Mouse (Mus musculus) testis, postnatal 14 days (tissue): ENCODE measurements at regions not wholly inside any gene's neighbourhood (a gene's known extent, or its start where the extent isn't known, plus 50 kb on each side); places are given as distances from the start of the nearest gene placed in this dataset.

ENCODE experiments used
- DNase-seq: peaks from one replicate; pipeline ENCODE4 v3.0.0; 2021; ENCODE audit warnings: low spot score

DNA sequence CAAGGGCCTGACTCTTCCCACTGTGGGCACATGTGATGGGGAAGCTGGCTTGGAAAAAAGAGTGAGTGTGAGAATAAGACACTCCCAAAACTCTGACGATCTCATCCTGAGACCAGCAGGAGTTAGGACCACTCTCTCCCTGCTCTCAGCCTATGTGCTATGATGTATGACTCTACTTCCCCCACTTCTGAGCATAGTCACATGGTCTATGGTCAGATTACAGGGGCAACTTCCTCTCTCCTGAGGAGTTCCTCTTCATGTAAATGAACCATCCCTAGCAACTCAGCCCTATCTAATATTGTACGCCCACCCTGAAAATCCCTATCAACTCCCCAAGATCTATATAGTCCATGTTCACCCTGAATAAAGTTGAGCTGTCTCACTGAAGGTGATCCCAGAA, 120.0 kb upstream of the Lmo4 start:
- DNase-seq: no peak

DNA sequence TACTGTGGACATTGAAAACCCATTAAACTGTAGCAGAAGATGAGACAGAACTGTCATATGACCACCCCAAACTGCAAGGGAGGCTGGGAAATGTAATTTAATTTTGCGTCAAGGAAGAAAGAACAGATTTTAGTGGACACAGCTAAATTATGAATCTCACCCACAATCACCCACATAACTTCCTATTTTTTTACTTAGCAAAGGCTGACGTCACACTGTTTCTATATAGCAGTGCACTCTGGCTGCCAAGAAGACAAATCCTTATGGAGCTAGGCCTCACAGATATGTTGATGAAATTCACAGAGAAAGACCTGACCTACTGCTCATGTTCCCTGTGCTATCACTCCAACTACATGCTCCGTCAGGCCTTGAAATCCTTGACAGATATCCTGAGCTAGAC, 118.5 kb upstream of the Lmo4 start:
- DNase-seq: no peak

DNA sequence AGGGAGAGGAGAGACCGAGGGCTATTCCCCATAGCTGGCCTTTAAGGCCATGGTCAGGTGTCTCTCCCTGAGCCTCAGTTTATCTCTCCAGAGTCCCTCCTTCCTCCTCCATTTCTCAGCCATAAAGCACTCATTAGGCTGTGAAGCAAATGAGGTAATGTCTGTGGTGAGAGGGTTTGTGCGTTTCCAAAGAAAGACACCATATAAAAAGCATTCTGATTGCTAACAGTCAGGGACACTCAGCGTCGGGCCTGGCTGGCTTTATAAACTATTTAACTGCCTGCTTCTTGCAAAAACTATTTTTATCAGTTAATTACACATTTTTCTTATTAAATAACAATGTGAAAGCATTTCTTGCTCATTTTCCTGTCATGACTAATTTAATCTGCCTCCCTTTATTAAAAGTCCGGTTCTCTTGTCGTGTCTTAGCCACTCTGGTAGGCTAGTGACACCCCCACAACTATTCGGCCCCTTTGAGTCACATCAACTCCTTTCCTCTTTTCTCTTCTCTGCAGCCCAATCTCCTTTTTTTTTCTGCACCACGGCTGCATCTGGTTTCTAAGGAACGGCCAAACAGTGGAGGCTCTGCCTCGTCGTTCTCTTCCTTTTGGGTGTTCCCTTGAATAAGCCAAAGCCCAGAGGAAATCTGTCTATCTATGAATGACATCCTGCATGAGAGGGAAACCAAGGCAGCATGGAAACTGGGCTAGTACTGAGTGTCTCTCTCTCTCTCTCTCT, 114.6 kb upstream of the Lmo4 start:
- no peak for DNase-seq

DNA sequence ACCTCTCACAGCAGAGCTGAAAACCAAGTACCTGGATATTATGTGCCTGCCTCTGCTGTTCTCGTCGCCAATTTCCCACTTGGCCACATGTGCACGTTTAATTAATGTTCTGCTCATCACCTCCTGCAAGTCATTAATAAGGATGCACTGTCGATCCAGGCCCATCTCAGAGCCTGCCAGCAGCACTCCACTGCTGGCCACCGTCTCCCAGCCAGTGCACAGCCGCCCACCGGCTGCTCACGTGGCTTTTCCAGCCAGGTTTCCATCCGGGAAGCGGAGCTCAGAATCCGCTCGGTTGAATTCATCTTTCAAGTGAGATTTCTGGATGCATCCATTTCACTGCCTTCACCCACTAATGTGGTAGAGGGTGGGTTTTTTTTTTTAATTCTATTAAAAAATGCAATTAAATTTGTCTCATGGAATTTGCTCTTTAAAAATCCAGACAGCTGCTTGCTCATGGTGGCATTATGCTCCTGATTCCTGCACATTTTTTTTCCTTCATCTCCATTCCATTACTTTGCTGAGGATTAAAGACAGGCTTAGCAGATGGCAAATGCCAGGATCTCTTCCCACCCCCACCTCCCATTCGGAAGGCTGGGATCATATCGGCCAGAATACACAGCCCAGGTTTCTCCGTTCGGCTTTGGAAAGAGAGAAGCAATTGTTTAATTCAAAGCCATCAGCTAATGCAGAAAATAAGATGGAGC, 113.9 kb upstream of the Lmo4 start:
- DNase-seq: no peak

DNA sequence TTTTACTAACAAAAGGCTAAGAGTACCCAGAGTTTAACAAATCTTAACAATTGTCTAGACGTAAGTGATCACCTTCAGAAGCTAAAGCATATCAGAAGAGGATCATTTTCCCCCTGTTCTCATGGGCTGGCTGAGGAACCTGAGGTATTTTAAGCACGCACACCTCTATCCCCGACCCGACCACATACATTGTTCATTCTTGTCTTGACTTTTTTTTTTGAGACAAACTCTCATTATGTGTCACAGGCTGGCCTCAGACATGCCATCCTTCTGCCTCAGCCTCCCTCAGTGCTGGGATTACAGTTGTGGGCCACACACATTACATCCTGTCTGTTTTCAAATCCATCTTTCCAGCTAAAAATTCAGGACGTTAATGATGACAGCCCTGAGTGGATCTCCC, 105.7 kb upstream of the Lmo4 start:
- DNase-seq: no peak

DNA sequence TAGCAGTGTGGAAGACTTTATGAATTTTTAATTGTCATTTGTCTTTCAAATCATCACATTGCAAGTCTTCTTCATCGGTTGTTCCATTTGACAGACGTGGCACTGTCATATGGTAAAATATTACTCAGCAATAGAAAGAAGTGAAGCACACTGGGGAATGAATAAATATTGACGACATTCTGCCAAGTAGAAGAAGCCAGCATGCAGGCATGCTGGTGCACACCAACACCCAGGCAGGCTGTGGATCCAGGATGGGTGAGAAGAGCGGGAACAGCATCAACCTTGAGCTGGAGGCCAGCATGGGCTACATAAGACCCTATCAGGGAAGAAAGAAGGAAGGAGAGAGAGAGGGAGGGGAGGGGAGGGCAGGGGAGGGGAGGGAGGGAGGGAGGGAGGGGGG, 103.6 kb upstream of the Lmo4 start:
- DNase-seq: no peak

DNA sequence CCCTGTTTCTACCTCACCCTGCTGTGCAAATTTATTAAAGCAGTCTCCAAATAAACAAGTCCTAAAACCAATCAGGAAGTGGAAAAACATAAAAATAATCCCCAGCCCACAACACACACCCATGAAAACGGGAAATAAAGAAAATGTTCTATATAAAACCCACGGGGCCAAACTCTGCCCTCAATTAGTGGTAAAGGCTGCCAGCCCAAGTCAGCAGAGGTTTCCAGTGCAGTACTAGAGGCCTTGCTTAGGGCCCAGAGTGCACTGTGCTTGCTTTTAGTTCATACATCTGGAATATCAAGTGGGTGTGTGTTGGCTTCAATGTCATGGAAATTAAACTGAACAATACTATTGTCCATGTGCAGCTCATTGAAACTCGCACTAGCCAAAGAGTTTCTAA, 102.5 kb upstream of the Lmo4 start:
- no peak for DNase-seq

DNA sequence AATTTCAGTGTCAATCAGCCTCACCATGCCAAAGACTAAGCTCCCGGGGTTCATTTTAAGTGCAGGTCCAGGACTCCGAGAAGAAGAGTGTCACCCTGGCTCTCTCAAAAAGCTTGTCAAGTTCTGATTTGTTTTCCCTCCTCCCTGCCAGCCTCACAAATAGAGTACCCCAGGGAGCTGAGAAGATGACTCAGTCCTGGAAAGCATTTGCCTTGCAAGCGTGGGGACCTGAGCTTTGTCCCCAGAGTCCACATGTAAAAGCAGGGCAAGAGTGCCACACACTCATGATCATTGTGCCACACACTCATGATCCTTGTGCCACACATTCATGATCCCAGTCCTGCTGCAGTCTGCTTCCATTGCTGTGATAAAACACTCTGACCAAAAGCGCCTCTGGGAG, 100.4 kb upstream of the Lmo4 start:
- no peak for DNase-seq

- DNase-seq: no peak
These were observed 99.9 kb upstream of the Lmo4 start for GRCm38 (mm10) chr3:144304924-144305323.

DNA sequence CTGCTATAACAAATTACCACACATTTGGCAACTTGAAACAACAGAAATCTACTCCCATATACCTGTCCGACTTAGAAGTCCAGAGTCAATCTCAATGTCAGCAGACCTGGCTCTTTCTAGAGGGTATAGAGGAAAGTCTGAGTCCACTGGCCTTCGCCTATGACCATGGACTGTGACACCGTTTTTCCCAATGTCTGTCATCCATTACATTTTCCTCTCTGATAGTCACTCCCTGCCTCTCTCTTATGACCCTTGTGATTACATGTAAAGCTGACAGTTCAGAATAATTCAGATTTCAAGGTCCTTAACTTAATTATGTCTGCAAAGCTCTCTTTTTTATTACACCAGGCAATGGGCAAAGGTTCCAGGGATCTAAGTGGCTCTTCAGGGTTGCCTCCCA, 97.6 kb upstream of the Lmo4 start:
- no peak for DNase-seq

- DNase-seq: no peak
These were observed 96.0 kb upstream of the Lmo4 start for GRCm38 (mm10) chr3:144301068-144301467.

- DNase-seq: no peak
These were observed 94.2 kb upstream of the Lmo4 start for GRCm38 (mm10) chr3:144299239-144299638.

- DNase-seq: no peak
These were observed 84.5 kb upstream of the Lmo4 start for GRCm38 (mm10) chr3:144289489-144289888.

DNA sequence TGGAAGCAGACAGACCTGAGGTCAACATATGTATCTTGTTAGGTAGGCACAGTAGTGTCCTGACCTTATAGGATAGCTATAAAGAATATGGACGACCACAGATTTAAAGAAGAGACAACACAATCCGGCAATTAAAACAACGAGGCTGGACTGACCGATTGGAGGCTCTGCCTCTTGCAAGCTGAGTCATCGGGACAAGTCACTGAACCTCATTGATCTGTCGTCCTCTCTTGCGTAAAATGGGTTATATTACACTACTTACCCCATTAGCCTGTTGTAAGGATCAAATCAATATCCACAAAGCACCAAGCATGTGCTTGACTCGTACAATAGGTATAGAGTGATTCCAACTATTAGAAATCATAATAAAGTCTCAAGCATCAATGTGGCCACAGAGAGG, 81.1 kb upstream of the Lmo4 start:
- no peak for DNase-seq

DNA sequence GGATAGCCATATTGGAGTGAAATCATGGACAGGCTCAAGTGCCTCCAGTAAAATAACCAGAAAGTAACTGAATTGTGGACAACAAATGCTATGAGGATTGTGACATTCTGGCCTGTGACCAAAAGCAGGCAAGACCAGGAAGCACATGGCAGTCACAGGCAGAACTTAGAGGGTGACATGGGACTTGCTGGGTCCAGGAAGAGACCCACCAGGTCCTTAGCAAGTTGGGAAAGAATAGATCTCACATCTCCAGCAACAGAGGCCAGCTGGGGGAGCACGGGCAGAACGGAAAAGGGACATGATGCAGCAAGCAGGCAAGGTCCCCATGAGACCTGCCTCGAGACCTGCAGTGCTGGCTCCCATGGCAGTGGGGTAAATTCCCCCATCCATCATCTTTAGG, 79.3 kb upstream of the Lmo4 start:
- DNase-seq: no peak

DNA sequence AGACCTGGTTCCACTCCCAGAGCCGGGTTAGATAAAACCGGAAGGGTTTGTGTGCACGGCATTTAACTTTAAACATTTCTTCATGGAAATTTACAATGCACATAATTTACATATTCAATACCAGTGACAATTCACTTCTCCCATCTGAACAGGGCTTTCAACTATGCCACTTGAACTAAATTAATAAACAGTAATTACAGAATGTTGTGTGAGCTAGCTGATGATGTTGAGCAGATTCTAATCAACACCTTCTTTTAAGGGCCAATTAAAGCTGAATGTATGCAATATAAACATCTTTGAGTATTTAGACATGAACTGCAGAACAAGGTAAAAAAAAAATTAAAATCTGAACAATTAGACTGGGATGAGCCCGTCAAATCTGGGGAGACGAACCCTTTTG, 68.1 kb upstream of the Lmo4 start:
- DNase-seq: no peak

DNA sequence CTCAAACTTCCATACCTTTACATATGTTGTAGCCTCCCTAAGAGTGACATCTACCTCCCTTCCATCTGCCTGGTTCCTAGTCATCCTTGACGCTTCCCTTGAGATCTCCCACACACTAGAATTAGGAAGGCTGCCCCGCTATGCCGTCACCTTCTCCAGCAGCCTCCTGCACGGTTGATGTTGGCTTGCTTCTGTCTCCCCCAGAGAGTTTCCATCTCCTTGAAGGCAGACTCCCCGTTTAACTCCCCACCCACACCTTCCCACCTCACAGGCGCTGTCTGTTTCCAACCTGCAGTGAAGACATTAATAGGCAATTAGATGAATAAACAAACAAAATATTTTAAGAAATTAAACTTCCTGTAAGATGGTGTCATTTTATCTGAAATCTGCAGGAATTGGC, 65.2 kb upstream of the Lmo4 start:
- no peak for DNase-seq

DNA sequence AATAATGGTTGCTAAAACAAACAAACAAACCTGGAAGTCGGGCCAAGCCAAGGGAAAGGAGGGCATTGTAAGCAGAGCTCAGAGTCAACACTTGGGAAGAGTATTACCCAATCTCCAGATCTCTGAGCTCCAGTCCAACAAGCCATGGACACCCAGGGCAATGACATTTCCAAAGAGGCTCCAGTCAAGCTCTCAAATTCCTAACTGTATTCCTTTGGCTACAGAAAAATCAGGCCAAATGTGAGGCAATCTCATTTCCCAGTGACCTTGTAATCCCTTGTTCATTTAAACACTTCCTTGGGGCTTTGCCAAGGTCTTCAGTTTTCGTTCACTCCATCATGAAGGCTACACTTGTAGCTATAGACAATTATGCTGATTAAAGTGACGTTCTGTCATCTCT, 59.5 kb upstream of the Lmo4 start:
- DNase-seq: no peak

GRCm38 (mm10) chr3:144260886-144261285, 55.9 kb upstream of the Lmo4 start:
- no peak for DNase-seq

DNA sequence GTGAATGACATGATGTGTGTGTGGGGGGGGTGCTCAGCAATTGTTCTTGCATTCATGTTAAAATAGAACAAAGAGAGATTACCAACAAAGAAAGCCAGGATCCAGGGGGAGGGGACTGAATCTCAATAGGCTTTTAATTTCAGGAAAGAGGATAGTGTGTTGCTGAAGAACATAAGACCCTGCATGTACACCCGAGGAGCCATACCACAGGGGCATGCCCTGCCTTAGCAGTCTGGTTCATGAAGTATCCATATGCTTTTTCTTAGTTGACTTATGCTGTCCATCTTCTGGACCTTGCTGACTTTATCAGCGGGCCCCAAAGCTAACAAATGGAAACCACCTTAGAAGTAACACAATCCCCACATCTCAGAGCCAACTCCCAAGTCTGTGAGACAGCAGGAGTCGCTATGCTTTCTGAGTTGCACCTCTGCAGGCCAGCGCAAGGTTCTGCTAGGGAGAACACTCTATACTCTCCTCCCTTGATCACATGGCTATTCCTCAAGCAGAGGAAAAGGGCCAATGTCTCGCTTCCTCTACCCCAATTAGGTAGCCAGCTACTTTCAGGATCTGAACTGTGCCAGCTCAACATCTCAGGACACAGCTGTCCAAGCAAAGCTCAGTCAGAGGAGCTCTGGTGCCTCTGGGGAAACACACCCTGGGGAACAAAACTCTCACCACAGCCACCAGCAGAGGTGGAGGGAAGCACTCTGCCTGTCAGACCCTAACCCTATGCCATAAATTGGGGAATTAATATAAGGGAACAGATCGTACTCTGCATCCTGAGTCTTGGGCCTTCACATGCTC, 52.9 kb upstream of the Lmo4 start:
- DNase-seq: no peak

GRCm38 (mm10) chr3:144257196-144257595, 52.2 kb upstream of the Lmo4 start:
- DNase-seq: no peak

DNA sequence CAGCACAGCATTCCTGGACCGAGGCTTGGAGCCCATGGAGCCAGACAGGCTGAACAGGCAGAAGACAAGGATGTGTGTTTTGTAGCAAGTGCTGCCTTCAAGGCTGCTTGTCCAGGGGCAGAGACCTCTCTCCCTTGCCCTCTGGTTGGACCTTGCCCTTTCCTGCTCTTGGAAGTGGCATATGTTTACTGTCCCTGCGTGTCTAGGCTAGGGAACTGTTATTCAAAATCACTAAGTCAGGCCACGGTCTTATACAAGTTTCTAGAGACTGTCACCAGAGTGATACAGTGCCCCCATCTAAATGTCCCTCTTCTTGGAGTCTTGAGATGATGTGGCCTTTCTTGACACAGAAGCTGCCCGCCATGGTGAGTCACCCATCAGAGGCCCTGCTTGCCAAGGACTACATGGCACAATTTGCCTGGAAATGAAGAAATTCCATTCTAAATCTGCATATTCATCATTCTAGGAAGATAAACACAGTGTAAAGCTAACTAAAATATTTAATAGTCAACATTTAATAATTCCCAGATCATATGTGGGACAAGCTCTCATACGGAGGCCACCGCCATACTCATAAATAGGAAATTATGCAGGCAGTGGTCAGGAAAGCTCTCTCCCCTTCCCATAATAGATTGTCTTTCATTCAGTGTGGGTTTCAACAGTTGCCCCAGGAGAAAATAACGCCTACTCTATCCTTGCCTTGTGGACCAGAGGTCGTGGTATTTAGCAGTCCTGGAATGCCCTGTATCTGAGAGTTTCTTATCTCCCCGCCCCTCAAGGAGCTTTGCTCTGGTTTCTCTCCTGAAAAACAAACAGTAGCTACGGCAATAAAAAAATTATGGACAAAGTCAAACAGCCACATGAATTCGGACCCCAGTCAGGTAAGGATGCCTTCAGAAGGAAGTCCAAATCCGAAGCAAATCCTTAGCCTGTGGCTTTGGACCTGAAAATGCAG, 50.9 kb upstream of the Lmo4 start:
- DNase-seq: no peak
